Mouse (Mus musculus): ENCODE results near the gene Lct.

- TF ChIP-seq POLR2A (IDR thresholded peaks at IDR 0.05; ENCODE audit: insufficient read depth, low read depth, low read length) (no peak), CTCF (IDR thresholded peaks at IDR 0.05; ENCODE audit: insufficient read depth, low read depth, low read length) (no peak)
Measured at GRCm38 (mm10) chr1:128314665-128315064, 13.5 kb downstream of the Lct start.

Measured in olfactory bulb, adult 2 months (tissue).